Mouse (Mus musculus): ENCODE data around the gene Atp5g1. TPM values are rescaled to one million over a fixed set of nuclear protein-coding genes. Genes with fewer than 3 reads are reported as not detected.

The Atp5g1 gene
- polyA plus RNA-seq, 1 experiment from 2014 or later = 513 TPM

DNA sequence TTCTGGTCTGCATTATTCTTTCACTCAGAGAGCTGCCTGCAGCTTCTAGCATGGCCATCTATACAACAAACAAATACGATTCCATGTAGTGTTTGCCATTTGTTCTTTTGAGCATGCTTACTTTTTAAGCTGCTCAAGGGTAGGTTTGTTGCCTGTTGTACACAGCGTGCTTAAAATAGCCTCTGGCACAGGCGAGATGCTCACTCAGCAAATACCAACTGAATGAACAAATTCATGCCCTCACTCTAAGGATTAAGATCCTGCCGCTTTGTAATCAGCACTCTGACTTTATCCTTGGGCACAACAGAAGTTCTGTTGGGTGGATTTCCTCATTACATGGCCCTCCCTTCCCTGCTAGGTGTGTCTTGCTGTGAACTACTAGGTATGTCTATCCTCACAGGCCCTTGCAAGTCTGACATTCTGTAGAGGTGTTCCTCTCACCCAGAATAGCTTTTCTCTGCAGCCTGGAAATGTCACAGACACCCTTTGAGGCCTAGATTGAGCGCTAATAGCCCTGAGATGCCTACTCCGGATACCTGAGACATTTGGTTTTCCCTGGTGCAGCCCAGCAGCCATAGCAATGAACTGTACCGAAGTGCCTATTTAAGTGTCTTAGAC, 17.3 kb upstream of the Atp5g1 start:
- WGBS = 38% methylated on average over 7 of the region's 7 CpGs
- H3K36me3 ChIP-seq = no peaks in the 10 kb centered on the region
- H3K9ac ChIP-seq = no peak overlapping the region
- H3K9me3 ChIP-seq = peaks cover 5% of the 10 kb centered on the region
- H3K4me2 ChIP-seq = no peak overlapping the region
- no peak overlapping the region for H3K27ac ChIP-seq
- no peak for ATAC-seq (ENCODE audit: insufficient number of reproducible peaks, insufficient read depth, low FRiP score, low TSS enrichment, low read depth)
- H3K4me1 ChIP-seq = no peaks in the 10 kb centered on the region
- peaks cover 7% of the 10 kb centered on the region; the same call in 1 of the 2 replicates for H3K27me3 ChIP-seq
- no peak overlapping the region for H3K4me3 ChIP-seq

DNA sequence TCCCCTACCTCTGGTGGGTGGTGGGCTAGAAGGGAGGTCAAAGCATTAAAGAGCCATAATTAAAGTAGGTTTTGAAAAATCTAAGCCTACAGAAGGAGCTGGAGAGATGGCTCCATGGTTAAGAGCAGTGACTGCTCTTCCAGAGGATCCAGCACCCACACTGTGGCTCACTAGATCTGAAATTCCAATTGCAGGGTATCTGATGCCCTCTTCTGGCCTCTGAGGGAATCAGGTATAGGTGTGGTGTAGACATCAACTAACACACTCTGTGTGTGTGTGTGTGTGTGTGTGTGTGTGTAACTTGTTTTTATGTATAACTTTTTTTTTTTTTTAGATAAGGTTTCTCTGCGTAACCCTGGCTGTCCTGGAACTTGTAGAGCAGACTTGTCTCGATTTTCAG, 15.6 kb upstream of the Atp5g1 start:
- no peak for ATAC-seq (ENCODE audit: insufficient number of reproducible peaks, insufficient read depth, low FRiP score, low TSS enrichment, low read depth)

DNA sequence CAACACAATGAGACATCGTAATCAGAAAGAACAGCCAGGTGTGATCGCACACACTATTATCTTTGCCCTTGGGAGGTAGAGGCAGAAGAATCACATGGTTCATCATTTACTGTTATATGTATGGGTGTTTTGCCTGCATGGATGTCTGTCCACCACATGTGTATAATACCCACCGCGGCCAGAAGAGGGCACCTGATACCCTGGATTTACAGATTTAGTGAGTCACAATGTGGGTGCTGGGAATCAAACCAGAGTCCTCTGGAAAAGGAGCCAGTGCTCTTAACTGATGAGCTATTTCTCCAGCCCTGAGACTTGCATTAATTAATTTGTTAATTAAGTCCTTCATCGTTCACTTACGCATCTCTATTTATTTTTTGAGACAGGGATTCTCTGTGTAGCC, 12.5 kb upstream of the Atp5g1 start:
- Histone ChIP-seq H3K9ac (no peak overlapping the region), H3K4me1 (no peaks in the 10 kb centered on the region), H3K4me3 (no peak overlapping the region), H3K27ac (no peak overlapping the region), H3K27me3 (peaks cover 5% of the 10 kb centered on the region; the same call in 1 of the 2 replicates), H3K9me3 (peaks cover 5% of the 10 kb centered on the region), H3K4me2 (no peak overlapping the region), H3K36me3 (no peaks in the 10 kb centered on the region)
- 87% methylated on average over 6 of the region's 6 CpGs for WGBS
- ATAC-seq (ENCODE audit: insufficient number of reproducible peaks, insufficient read depth, low FRiP score, low TSS enrichment, low read depth) = no peak

More for the DNA sequence above, 15.6 kb upstream of the Atp5g1 start:
- Histone ChIP-seq H3K36me3 (no peaks in the 10 kb centered on the region), H3K27me3 (peaks cover 7% of the 10 kb centered on the region; the same call in 1 of the 2 replicates), H3K4me2 (no peak overlapping the region), H3K4me3 (no peak overlapping the region), H3K27ac (no peak overlapping the region), H3K9me3 (peaks cover 5% of the 10 kb centered on the region), H3K9ac (no peak overlapping the region), H3K4me1 (no peaks in the 10 kb centered on the region)
- WGBS = 58% methylated on average over 2 of the region's 2 CpGs

DNA sequence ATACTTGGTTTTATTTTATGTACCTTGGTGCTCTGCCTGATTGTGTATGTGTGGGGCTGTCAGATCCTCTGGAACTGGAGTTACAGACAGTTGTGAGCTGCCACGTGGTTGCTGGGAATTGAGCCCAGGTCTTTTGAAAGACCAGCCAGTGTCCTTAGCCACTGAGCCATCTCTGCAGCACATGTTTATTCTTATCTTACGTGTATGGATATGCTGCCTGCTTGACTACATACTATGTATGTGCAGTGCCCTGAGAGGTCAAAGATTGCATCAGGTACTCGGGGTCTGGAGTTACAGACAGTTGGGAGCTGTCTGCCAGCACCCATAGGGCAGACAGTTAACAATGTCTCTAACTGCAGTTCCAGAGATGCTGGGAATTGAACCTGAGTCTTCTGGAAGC, 7.2 kb upstream of the Atp5g1 start:
- no peak for ATAC-seq (ENCODE audit: insufficient number of reproducible peaks, insufficient read depth, low FRiP score, low TSS enrichment, low read depth)
- H3K4me2 ChIP-seq = no peak overlapping the region
- WGBS = 71% methylated on average over 3 of the region's 3 CpGs

DNA sequence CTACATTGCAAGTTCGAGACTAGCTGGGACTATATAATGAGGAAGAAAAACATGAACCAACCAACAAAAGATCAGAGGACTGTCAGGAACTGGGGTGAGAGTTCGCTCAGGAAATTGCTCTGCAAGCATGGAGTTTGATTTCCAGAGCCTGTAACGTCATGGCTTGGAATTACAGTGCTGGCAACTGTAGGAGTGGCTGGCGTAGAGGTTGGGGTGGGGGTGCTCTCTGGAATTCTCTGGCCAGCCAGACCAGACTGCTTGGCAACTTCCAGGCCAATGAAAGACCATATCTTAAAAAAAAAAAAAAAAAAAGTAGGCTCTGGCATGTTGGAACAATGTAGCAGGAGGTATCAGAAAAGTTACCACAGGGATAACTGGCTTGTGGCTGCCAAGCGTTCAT, 5.3 kb upstream of the Atp5g1 start:
- no peaks in the 10 kb centered on the region for H3K36me3 ChIP-seq
- H3K4me1 ChIP-seq = no peaks in the 10 kb centered on the region
- no peak overlapping the region for H3K4me2 ChIP-seq
- H3K9ac ChIP-seq = no peak overlapping the region
- H3K27ac ChIP-seq = no peak overlapping the region
- no peak overlapping the region for H3K4me3 ChIP-seq
- no peaks in the 10 kb centered on the region for H3K27me3 ChIP-seq
- no peaks in the 10 kb centered on the region for H3K9me3 ChIP-seq
- 72% methylated on average over 5 of the region's 5 CpGs for WGBS
- ATAC-seq (ENCODE audit: insufficient number of reproducible peaks, insufficient read depth, low FRiP score, low TSS enrichment, low read depth) = no peak

More for the DNA sequence above, 7.2 kb upstream of the Atp5g1 start:
- Histone ChIP-seq H3K27me3 (no peaks in the 10 kb centered on the region), H3K36me3 (no peaks in the 10 kb centered on the region), H3K4me1 (no peaks in the 10 kb centered on the region), H3K9me3 (no peaks in the 10 kb centered on the region), H3K4me3 (no peak overlapping the region), H3K27ac (no peak overlapping the region), H3K9ac (no peak overlapping the region)

DNA sequence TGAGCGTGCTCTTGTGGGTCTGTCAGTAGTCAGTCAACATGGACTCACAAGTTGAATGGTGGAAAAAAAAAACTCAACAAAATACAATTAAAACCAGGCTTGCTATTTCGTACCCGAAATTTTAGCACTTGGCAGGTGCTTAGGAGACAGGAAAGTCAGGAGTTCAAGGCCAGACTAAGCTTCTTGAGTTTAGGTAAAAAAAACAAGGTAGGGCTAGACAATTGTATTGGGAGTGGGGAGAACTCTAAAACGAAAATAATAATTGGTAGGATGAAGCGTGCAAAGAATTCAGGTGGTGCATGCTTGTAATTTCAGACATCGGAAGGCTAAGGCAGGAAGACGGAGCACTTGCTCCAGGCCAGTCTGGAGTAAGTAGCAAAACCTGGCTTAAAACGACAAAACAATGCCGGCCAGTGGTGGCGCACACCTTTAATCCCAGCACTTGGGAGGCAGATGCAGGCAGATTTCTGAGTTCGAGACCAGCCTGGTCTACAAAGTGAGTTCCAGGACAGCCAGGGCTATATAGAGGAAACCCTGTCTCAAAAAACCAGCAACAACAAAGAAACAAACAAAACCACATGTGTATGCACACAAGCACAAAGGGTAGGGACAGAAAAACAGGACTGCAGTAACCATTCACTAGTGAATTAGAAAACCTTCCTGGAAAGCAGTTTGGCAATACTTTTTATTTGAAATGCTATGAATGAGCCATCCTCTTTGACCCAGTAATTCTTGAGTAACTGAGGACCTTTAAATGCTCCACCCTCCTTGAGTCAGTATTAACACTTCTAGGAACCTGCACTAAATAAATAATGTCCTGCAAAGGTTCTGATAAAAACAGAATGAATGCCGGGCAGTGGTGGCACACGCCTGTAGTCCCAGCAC, 993 bp upstream of the Atp5g1 start:
- Histone ChIP-seq H3K27ac (peak overlapping the region; percentile 76), H3K36me3 (peaks cover 15% of the 10 kb centered on the region), H3K4me2 (peak overlapping the region; percentile 58), H3K9me3 (no peaks in the 10 kb centered on the region), H3K27me3 (no peaks in the 10 kb centered on the region), H3K4me1 (peaks cover 14% of the 10 kb centered on the region), H3K9ac (peak overlapping the region; percentile 46; the same call in 1 of the 2 replicates), H3K4me3 (peak overlapping the region; percentile 83)
- ATAC-seq (ENCODE audit: insufficient number of reproducible peaks, insufficient read depth, low FRiP score, low TSS enrichment, low read depth) = no peak
- WGBS = 64% methylated on average over 13 of the region's 13 CpGs

DNA sequence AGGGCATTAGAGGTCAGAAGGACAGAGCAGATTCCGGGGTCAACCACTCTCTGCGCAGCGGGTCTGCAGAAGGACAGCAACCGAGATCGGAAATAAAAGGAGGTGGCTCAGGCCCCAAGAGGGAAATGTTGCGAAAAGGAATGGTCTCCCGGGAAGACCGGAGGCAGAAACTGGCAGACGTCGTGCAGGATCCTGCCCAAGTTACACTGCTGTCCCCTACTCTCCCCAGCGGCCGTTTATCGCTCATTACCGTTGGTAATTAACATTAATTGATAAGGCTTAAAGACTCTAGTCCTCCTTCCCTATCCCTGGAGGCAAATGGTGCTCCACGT, 327 bp downstream of the Atp5g1 start:
- Histone ChIP-seq H3K9me3 (no peaks in the 10 kb centered on the region), H3K27me3 (no peaks in the 10 kb centered on the region), H3K27ac (peak overlapping the region; percentile 62), H3K4me1 (peaks cover 14% of the 10 kb centered on the region), H3K4me2 (peak overlapping the region; percentile 90), H3K36me3 (peaks cover 28% of the 10 kb centered on the region), H3K9ac (peak overlapping the region; percentile 88), H3K4me3 (peak overlapping the region; percentile 83)
- WGBS = under 1% methylated on average over 15 of the region's 15 CpGs
- no peak for ATAC-seq (ENCODE audit: insufficient number of reproducible peaks, insufficient read depth, low FRiP score, low TSS enrichment, low read depth)

DNA sequence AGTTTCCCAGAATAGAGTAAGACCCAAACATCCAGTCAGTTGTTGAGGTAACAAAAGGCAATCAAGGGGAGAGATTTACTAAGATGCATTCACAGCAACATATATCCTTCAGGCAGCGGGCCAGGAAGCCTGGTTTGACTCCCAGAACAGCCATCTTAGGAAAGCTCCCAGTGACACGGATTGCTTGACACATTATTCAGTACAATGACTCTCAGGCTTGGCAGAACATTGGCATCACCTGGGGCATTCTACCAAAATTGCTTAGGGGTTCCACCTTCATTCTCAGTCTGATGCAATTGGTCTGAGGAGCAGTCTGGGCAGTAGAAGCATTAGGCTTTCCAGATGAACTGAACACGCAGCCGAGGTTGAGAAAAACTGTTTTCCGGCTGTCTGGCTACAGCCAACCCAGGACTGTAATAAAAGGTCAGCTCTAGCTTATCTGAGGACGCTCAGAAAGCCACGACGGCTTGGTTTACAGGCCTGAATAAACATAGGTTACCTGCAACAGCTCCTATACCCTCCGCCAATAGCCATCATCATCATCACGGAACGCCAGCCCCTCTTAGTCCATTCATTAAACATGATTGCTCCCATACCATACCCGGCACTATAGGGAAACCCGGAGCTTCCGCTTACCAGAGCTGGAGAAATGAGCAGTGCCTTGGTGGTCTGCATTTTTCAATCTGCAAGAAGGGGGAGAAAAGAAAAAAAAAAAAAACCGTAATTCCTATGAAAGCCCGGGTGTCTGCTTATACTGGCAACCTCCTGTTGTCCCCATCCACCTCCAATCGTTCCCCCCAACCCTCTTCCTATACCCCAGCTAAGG, 906 bp downstream of the Atp5g1 start:
- H3K9me3 ChIP-seq = no peaks in the 10 kb centered on the region
- peaks cover 28% of the 10 kb centered on the region for H3K36me3 ChIP-seq
- peak overlapping the region; percentile 90 for H3K4me2 ChIP-seq
- H3K27ac ChIP-seq = peak overlapping the region; percentile 62; the same call in 1 of the 2 replicates
- ATAC-seq (ENCODE audit: insufficient number of reproducible peaks, insufficient read depth, low FRiP score, low TSS enrichment, low read depth) = no peak
- H3K9ac ChIP-seq = peak overlapping the region; percentile 88
- 21% methylated on average over 17 of the region's 17 CpGs for WGBS
- peak overlapping the region; percentile 83 for H3K4me3 ChIP-seq
- H3K27me3 ChIP-seq = no peaks in the 10 kb centered on the region
- H3K4me1 ChIP-seq = peaks cover 14% of the 10 kb centered on the region

DNA sequence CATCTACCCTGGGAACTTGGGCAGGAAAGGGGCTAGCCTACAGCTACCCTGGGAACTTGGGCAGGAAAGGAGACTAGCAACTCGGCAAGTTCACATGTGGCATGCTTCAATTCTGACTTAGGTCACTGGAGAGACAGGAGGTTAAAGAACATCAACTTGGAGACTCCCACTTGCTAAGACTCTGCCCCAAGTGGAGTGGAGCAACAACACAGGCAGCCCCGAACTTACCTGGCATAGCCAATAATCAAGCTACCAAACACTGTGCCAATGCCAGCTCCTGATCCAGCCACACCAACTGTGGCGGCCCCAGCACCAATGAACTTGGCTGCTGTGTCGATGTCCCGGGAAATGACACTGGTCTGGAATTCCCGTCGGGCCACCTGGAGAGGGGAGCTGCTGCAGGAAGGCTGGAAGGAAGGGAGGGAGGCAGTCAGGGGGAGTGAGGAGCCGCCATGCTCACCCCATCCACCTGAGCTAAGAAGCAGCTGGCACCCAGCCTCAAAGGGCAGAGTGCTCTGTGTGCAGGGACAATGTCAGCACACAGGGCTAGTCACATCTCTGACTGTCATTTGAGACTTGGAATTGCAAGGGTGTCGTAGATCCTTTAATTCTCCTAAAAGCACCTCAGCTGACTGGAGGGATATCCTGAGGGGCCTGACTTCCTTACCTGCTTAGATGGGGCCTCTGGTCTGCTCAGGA, 2.0 kb downstream of the Atp5g1 start:
- no peak overlapping the region for H3K27ac ChIP-seq
- H3K27me3 ChIP-seq = no peaks in the 10 kb centered on the region
- H3K9me3 ChIP-seq = no peaks in the 10 kb centered on the region
- peak overlapping the region; percentile 90; the same call in 1 of the 2 replicates for H3K4me2 ChIP-seq
- no peak for ATAC-seq (ENCODE audit: insufficient number of reproducible peaks, insufficient read depth, low FRiP score, low TSS enrichment, low read depth)
- 81% methylated on average over 9 of the region's 9 CpGs for WGBS
- H3K4me1 ChIP-seq = peaks cover 14% of the 10 kb centered on the region
- peaks cover 28% of the 10 kb centered on the region for H3K36me3 ChIP-seq
- peak overlapping the region; percentile 88; the same call in 1 of the 2 replicates for H3K9ac ChIP-seq
- H3K4me3 ChIP-seq = 0 out of 2 replicates have a peak overlapping the region, but pooled peaks have one; percentile 83

DNA sequence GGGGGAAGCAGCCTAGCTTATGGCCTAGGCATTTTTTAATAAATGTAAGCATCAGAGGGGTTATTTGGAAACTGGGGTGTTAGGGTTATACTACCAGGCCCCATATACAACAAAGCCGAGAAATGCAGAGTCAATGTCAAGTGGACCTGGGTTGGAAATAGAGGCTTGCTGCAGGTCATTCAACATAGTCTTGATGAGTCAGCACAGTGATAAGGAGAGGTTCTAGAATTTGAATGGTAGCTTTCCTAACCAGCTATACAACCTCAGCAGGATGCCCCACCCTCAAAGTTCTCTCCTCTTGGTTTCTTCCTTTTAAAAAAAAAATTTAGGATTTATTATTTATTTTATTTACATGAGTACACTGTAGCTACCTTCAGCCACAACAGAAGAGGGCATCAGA, 4.5 kb downstream of the Atp5g1 start:
- no peak overlapping the region for H3K27ac ChIP-seq
- H3K9me3 ChIP-seq = no peaks in the 10 kb centered on the region
- no peak overlapping the region for H3K9ac ChIP-seq
- no peak overlapping the region for H3K4me2 ChIP-seq
- H3K4me1 ChIP-seq = peaks cover 14% of the 10 kb centered on the region
- H3K36me3 ChIP-seq = peaks cover 28% of the 10 kb centered on the region
- 94% methylated on average over 1 of the region's 1 CpGs for WGBS
- no peak for ATAC-seq (ENCODE audit: insufficient number of reproducible peaks, insufficient read depth, low FRiP score, low TSS enrichment, low read depth)
- no peak overlapping the region for H3K4me3 ChIP-seq
- no peaks in the 10 kb centered on the region for H3K27me3 ChIP-seq

DNA sequence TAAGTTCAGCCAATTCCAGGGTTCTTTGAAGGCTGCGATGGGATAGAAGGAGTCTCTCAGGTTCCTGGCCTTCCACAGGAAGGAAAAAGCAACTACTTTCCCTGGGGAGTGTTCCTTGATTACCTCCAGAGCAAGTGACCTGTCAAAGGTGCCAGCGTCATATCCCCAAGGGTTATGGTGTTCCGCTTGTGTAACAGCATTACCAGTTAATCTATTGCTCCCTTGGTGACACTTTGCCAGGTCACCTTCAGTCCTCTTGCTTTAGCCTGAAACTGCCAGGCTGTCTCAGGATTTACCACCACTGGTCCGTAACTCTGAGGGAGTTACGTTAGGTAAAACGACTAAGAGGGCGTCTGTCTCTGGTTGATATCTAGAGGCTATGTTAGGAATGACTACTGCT, 5.1 kb downstream of the Atp5g1 start:
- H3K4me3 ChIP-seq = no peak overlapping the region
- 83% methylated on average over 7 of the region's 7 CpGs for WGBS
- no peak overlapping the region for H3K27ac ChIP-seq
- no peak for ATAC-seq (ENCODE audit: insufficient number of reproducible peaks, insufficient read depth, low FRiP score, low TSS enrichment, low read depth)
- no peak overlapping the region for H3K9ac ChIP-seq
- peaks cover 28% of the 10 kb centered on the region for H3K36me3 ChIP-seq
- peaks cover 17% of the 10 kb centered on the region for H3K4me1 ChIP-seq
- H3K9me3 ChIP-seq = no peaks in the 10 kb centered on the region
- H3K27me3 ChIP-seq = no peaks in the 10 kb centered on the region
- no peak overlapping the region for H3K4me2 ChIP-seq

Data from embryonic facial prominence, embryonic 13.5 days (tissue).